Mouse (Mus musculus) layer of hippocampus, adult 2 months (tissue): Measurements from ENCODE around the gene Rpl37. TPM values are rescaled to one million over a fixed set of nuclear protein-coding genes. Genes with fewer than 3 reads are reported as not detected.
A peak's percentile ranks its signal among the peaks of the same experiment; 100 is the strongest.

ENCODE experiments used
- DNase-seq, 2 experiments: peaks; one replicate each; pipeline ENCODE4 v3.0.0; 2022; ENCODE audit warnings: low spot score in 2 of 2
- H3K27ac ChIP-seq: fragments of 200-600 bp; 2 replicates; pipeline ENCODE4 v1.8.1; 2022
- H3K4me3 ChIP-seq: fragments of 200-600 bp; 2 replicates; pipeline ENCODE4 v1.8.1; 2022; ENCODE audit warnings: mild to moderate bottlenecking
- CTCF ChIP-seq: fragments of 200-600 bp; conservative IDR thresholded peaks from 2 replicates; pipeline ENCODE4 v1.8.1; 2022; ENCODE audit warnings: antibody characterized with exemption, mild to moderate bottlenecking, moderate library complexity
- long read RNA-seq, 2 experiments: library from polyadenylated mRNA; stranded (forward); transcript quantifications; one replicate each; pipeline ENCODE4 v2.0.0; 2021; ENCODE audit warnings: borderline mapping rate in 2 of 2
- total RNA-seq, 2 experiments: library from RNA; stranded (reverse); gene quantifications; 2 replicates each; pipeline ENCODE4 v1.2.3; 2021

Rpl37 gene
- 100 to 1,000 TPM; 308 to 352 TPM for total RNA-seq
- long read RNA-seq, experiment 1, transcript Rpl37-201 (4 exons, 835 nt): major isoform, 101 of 115 reads
- long read RNA-seq, experiment 1, transcript Rpl37-204 (4 exons, 556 nt): minor isoform, 6 of 115 reads
- long read RNA-seq, experiment 1, partial matches to known transcripts: 1 of 115 reads
- long read RNA-seq, experiment 1, other reads (novel, unspliced or antisense): 2 of 115 reads
- long read RNA-seq, experiment 2, transcript Rpl37-201 (4 exons, 835 nt): major isoform, 158 of 170 reads
- long read RNA-seq, experiment 2, transcript Rpl37-204 (4 exons, 556 nt): minor isoform, 6 of 170 reads
- long read RNA-seq, experiment 2, partial matches to known transcripts: 2 of 170 reads
- long read RNA-seq, experiment 2, other reads (novel, unspliced or antisense): 2 of 170 reads

DNA sequence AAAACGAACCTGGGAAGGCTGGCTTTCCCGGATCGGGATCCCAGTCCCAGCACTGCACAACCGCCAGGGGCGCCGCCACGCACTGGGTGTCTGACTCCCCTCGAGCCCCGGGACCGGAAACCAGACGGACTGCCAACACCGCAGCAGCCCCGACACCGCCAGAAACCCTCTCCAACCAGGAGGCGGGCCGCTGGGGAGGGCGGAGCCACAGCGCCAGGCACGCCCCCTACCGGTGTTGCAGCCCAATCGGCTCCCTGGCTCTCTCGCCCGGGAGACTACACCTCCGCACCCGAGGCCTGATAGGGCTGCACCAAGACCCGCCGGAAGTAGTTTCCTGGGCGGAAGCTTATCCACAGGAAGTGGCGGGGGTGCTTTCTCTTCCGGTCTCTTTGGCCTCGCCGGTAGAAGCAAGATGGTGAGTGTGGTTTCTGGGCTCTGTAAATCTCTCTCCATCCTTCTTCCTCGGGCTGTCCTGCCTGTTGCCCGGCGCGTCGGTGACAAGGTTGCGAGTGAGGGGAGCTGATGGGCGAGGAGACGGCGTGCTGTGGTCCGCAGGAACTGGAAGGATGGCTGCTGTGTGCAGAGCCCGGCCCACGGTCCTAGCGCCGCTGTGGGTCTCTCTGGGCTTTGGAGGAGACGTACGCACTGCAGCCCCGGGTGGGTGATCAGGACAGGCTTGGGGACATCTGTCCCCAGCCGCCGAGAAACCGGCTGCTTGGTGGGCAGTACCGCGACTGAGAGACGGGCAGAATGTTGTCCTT is at the start of gene Rpl37:
TSS of gene Rpl37 (plus strand) at position 376 of the 761 bp plus-strand sequence.
- Histone ChIP-seq H3K4me3 (peak within 1 kb of the TSS; percentile 94), H3K27ac (peak within 1 kb of the TSS; percentile 95)
- TF ChIP-seq CTCF: peak; percentile 86
- DNase-seq: peak; percentile 98 to 99

DNA sequence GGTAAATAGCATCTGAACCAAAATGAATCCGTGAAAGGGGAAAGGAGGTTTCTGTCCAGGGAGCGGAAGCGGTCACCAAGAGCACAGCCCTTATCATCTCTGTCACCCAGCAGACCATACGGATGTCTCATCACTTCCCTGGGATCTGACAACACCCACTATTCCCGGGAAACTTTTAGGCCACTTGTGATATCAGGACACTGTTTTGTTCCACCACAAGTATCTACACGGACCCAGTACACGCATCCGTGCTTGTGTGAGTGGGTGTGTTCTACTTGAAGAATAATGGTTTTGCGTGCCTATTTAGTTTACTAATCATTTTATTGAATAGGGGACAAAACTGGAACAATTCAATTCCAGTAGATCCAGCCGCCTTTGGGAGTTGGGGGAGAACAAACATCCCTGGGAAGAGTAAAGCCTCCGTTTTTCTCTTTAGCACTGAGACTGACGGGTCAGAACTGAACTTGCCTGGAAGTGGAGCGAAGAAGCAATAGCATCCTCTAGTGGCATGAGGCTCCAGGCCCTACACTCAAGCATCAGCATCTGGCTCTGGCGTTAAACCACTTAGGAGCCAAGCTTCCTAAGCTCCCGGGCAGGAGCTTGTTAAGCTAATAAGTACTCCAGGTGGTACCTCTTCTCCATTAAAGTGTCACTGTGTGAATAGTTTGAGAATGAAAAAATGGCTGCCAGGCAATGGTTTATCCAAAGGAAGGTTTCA is 47.5 kb upstream of the Rpl37 start:
- Histone ChIP-seq H3K4me3 (no peak overlapping the region), H3K27ac (no peak overlapping the region)
- peak; percentile 49 to 60 for DNase-seq
- peak; percentile 94 for TF ChIP-seq CTCF

- DNase-seq: peak in 1 of 2 experiments; percentile 35
- Histone ChIP-seq H3K4me3 (no peak overlapping the region), H3K27ac (peak overlapping the region; percentile 21; the same call in 1 of the 2 replicates)
- no peak for TF ChIP-seq CTCF
Measured at GRCm38 (mm10) chr15:5081235-5081634, 35.2 kb upstream of the Rpl37 start.

- no peak for DNase-seq
- peak; percentile 80 for TF ChIP-seq CTCF
- no peak overlapping the region for H3K4me3 ChIP-seq
- no peak overlapping the region for H3K27ac ChIP-seq
Measured at GRCm38 (mm10) chr15:5086162-5086561, 30.3 kb upstream of the Rpl37 start.

DNA sequence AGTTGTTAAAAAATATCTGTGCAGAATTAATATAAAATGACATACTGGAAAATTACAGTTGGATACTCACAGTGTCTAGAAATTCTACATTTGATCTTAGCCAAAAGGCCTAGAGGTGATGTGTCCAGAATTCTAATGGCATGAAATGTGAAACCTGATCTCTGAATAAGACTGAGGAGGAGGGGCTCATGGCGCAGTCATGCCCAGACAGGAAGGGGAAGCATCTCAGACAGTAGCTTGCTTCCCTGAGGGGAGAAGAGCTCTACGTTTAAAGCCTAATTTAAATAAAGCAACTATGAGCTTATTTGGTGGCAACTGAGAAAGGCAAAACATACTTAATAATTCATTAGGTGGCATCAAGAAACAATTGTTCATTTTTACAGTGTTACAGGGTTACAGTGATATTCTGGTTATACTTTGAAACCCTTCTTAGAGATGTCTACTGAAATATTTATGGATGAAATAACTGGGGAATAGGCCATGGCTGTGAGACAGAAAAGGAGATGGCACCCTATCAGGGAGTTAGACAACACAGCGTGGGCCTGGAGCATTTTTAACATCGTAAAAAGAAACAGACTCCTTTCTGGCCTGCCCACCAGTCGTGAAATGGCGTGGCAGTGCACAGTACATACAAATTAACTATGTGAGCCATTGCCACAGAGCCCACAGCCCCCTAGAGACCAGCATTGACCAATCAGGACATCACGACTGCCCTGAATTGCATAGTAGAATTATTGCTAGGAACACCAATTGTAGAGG is 27.4 kb upstream of the Rpl37 start:
- H3K27ac ChIP-seq: no peak overlapping the region
- no peak for DNase-seq
- TF ChIP-seq CTCF: no peak
- H3K4me3 ChIP-seq: no peak overlapping the region

DNA sequence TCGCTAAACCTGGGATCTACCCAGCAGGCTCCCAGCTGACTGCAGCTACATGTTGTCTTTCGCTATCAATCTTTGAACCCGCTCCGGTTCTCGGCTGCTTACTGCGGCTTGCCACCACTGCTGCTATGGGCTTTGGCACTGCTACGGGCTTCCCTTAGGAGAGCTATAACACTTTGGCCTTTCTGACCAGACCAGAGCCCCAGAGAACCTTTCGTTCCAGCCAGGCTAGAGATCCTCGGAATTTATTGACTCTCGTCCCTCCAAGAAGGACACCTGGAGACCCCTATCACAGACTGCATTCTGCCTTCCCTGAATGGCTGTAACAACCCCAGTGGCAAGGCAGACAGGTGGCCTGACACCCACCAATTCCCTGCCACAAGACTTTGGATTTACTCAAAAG is 26.3 kb upstream of the Rpl37 start:
- no peak overlapping the region for H3K27ac ChIP-seq
- no peak overlapping the region for H3K4me3 ChIP-seq
- no peak for DNase-seq
- TF ChIP-seq CTCF: no peak

DNA sequence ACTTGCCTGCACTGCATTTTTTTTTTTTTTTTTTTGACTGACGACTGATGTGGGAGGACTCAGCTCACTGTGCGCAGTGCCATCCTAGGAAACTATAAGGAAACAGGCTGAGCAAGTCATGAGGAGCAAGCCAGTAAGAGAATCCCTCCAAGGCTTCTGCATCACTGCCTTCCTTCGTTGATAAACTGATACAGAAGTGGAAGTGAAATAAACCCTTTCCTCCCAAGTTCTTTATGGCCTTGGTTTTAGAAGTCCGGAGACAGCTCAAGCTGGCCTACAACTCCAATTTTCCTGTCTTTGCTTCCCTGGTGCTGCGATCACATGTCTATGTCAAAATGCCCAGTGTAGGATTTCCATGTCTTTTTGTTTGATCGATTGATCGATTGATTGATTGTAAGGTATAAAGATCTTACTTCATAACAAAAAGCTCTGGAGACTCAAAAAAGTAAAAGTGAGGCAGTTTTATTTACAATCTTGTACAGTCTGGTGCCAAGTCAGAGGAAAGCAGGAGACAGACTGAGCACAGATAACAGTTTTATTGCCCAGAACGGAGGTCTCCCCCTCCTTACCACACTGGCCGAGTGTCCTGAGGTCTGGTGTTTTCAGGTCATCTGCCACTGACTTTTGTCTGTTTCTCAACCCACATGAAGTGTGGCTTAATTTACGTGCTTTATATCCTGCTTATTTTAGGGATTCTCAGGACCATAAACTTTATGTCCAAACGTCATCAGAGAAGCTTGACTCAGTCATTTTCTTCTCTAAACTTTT is 20.7 kb upstream of the Rpl37 start:
- no peak for TF ChIP-seq CTCF
- DNase-seq: no peak
- no peak overlapping the region for H3K4me3 ChIP-seq
- no peak overlapping the region for H3K27ac ChIP-seq

DNA sequence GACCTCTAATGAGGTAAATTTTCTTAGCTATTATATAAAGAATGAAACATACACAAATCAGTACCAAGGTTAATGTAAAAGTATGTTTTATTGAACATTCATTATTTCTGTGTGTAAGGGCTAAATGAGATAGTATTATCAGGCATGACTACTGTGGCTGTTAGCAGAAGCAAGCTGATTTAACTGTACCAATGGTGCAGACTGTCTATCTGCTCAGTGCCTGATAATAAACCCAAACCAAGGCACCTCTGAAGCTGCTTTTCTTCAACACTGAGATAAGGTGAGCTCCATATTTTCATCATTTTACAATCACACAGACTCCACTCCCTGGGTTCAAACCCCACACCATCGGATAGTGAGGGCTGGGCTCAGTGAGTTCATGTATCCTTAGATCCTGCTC is 19.1 kb upstream of the Rpl37 start:
- Histone ChIP-seq H3K4me3 (no peak overlapping the region), H3K27ac (no peak overlapping the region)
- no peak for DNase-seq
- TF ChIP-seq CTCF: no peak

DNA sequence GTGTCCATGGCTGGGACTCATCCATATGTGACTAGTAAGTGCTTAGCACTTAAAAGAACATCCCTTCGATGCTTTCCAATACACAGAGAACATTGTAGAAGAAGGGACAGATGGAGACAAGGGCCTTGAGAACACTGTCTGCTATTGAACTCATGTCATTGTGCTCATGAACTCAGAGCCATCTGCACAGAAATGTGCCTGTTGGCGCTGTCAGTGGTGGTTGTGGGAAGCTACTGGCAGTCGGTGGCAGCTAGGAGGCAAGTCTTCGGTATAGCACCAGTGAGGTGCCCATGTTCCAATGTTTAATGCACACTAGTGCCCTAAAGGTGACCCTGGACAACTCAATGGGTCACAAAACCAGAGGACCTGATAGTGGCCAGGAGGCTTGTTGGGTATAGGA is 14.1 kb upstream of the Rpl37 start:
- H3K27ac ChIP-seq: peak overlapping the region; percentile 72; the same call in 1 of the 2 replicates
- TF ChIP-seq CTCF: peak; percentile 58
- no peak overlapping the region for H3K4me3 ChIP-seq
- peak in 1 of 2 experiments; percentile 57 for DNase-seq

DNA sequence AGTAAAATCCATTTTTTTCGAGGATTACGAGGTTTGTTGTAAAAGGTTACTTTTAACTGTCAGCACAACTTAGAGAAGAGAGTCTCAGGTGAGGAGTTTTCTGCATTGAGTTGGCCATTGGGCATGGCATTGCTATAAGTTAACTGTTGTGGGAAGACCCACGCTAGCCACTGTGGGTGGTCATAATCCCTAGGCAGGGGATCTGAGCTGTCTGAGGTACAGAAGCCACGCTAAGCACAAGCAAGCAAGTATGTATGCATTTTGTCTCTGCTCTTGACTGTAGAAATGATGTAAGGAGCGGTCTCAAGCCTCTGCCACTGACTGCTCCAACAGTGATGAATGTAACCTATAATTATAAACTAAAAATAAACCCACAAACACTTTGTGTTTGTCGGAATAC is 10.6 kb upstream of the Rpl37 start:
- DNase-seq: no peak
- H3K4me3 ChIP-seq: no peak overlapping the region
- TF ChIP-seq CTCF: no peak
- peak overlapping the region; percentile 24; the same call in 1 of the 2 replicates for H3K27ac ChIP-seq

GRCm38 (mm10) chr15:5106293-5106692 is 10.2 kb upstream of the Rpl37 start:
- Histone ChIP-seq H3K27ac (peak overlapping the region; percentile 24; the same call in 1 of the 2 replicates), H3K4me3 (no peak overlapping the region)
- no peak for DNase-seq
- TF ChIP-seq CTCF: peak; percentile 87
